Mouse (Mus musculus) erythroblast, embryonic 14.5 days (primary cell): Measurements from ENCODE around the gene Mettl8. TPM values are rescaled to one million over a fixed set of nuclear protein-coding genes. Genes with fewer than 3 reads are reported as not detected.

Experiments
- H3K27me3 ChIP-seq: 2 replicates; pipeline ENCODE4 v1.6.1; 2012; ENCODE audit warnings: inconsistent platforms; ENCODE audit not compliant: control insufficient read depth
- H3K36me3 ChIP-seq: 2 replicates; pipeline ENCODE4 v1.6.1; 2012; ENCODE audit warnings: mild to moderate bottlenecking, inconsistent platforms; ENCODE audit not compliant: control insufficient read depth
- H3K4me1 ChIP-seq: 2 replicates; pipeline ENCODE4 v1.6.1; 2012; ENCODE audit warnings: inconsistent platforms; ENCODE audit not compliant: control insufficient read depth
- H3K4me3 ChIP-seq: replicated peaks from 2 replicates; pipeline ENCODE3; 2012; ENCODE audit warnings: moderate library complexity, mild to moderate bottlenecking, inconsistent platforms
- H3K9me3 ChIP-seq: 2 replicates; pipeline ENCODE4 v1.6.1; 2012; ENCODE audit warnings: low read length, inconsistent platforms, mixed read lengths; ENCODE audit not compliant: control insufficient read depth
- GATA1 ChIP-seq: IDR thresholded peaks from 2 replicates; pipeline ENCODE4 v1.6.1; 2012; ENCODE audit warnings: low read length, inconsistent platforms, mixed read lengths
- TAL1 ChIP-seq: IDR thresholded peaks from 3 replicates; pipeline ENCODE4 v1.6.1; 2012; ENCODE audit warnings: low read length, inconsistent platforms, mixed read lengths
- polyA plus RNA-seq: library from polyadenylated mRNA; stranded (reverse); fragments of >175 nt; gene quantifications from 2 replicates; pipeline ENCODE4 v1.2.3, GENCODE M21; 2012

The Mettl8 gene
- polyA plus RNA-seq, 1 experiment: 0.18 TPM

GRCm38 (mm10) chr2:70996438-70996837, 58.9 kb downstream of the Mettl8 start:
- no peaks in the 10 kb centered on the region for H3K9me3 ChIP-seq
- no peak for TF ChIP-seq TAL1
- no peaks in the 10 kb centered on the region for H3K27me3 ChIP-seq
- H3K4me1 ChIP-seq: peaks cover 50% of the 10 kb centered on the region
- H3K36me3 ChIP-seq: peaks cover 5% of the 10 kb centered on the region
- H3K4me3 ChIP-seq: peak overlapping the region; percentile 28

- no peaks in the 10 kb centered on the region for H3K27me3 ChIP-seq
Measured at GRCm38 (mm10) chr2:70995900-70996299, 59.5 kb downstream of the Mettl8 start.

GRCm38 (mm10) chr2:70993740-70994139, 61.6 kb downstream of the Mettl8 start:
- Histone ChIP-seq H3K9me3 (no peaks in the 10 kb centered on the region), H3K27me3 (no peaks in the 10 kb centered on the region), H3K4me1 (peaks cover 51% of the 10 kb centered on the region), H3K36me3 (peaks cover 8% of the 10 kb centered on the region), H3K4me3 (no peak overlapping the region)
- no peak for TF ChIP-seq GATA1
- no peak for TF ChIP-seq TAL1

More at GRCm38 (mm10) chr2:70995900-70996299, 59.5 kb downstream of the Mettl8 start:
- TF ChIP-seq GATA1 (no peak), TAL1 (no peak)
- H3K9me3 ChIP-seq: no peaks in the 10 kb centered on the region
- H3K4me3 ChIP-seq: no peak overlapping the region
- H3K36me3 ChIP-seq: peaks cover 8% of the 10 kb centered on the region
- peaks cover 50% of the 10 kb centered on the region for H3K4me1 ChIP-seq

- H3K27me3 ChIP-seq: no peaks in the 10 kb centered on the region
Measured at GRCm38 (mm10) chr2:70992715-70993114, 62.7 kb downstream of the Mettl8 start.

GRCm38 (mm10) chr2:70990196-70990595, 65.2 kb downstream of the Mettl8 start:
- H3K4me1 ChIP-seq: peaks cover 42% of the 10 kb centered on the region
- TF ChIP-seq TAL1 (no peak), GATA1 (no peak)

More at GRCm38 (mm10) chr2:70992715-70993114, 62.7 kb downstream of the Mettl8 start:
- Histone ChIP-seq H3K9me3 (no peaks in the 10 kb centered on the region), H3K4me3 (no peak overlapping the region), H3K4me1 (peaks cover 45% of the 10 kb centered on the region), H3K36me3 (peaks cover 8% of the 10 kb centered on the region)
- no peak for TF ChIP-seq GATA1
- no peak for TF ChIP-seq TAL1

GRCm38 (mm10) chr2:70989201-70990191, 65.9 kb downstream of the Mettl8 start:
- Histone ChIP-seq H3K27me3 (no peaks in the 10 kb centered on the region), H3K36me3 (peaks cover 8% of the 10 kb centered on the region), H3K4me1 (peaks cover 38% of the 10 kb centered on the region), H3K4me3 (no peak overlapping the region), H3K9me3 (no peaks in the 10 kb centered on the region)
- TF ChIP-seq GATA1: no peak
- TF ChIP-seq TAL1: no peak

More at GRCm38 (mm10) chr2:70990196-70990595, 65.2 kb downstream of the Mettl8 start:
- Histone ChIP-seq H3K4me3 (no peak overlapping the region), H3K9me3 (no peaks in the 10 kb centered on the region), H3K27me3 (no peaks in the 10 kb centered on the region), H3K36me3 (peaks cover 8% of the 10 kb centered on the region)

- Histone ChIP-seq H3K4me1 (no peaks in the 10 kb centered on the region), H3K27me3 (no peaks in the 10 kb centered on the region), H3K36me3 (peaks cover 14% of the 10 kb centered on the region), H3K9me3 (peaks cover 3% of the 10 kb centered on the region; the same call in 1 of the 2 replicates), H3K4me3 (no peak overlapping the region)
- TF ChIP-seq TAL1 (no peak), GATA1 (no peak)
Measured at GRCm38 (mm10) chr2:70978271-70978670, 77.1 kb downstream of the Mettl8 start.

GRCm38 (mm10) chr2:70974769-70975168, 80.6 kb downstream of the Mettl8 start:
- Histone ChIP-seq H3K36me3 (peaks cover 16% of the 10 kb centered on the region), H3K27me3 (no peaks in the 10 kb centered on the region), H3K4me3 (no peak overlapping the region), H3K9me3 (no peaks in the 10 kb centered on the region), H3K4me1 (no peaks in the 10 kb centered on the region)
- TF ChIP-seq GATA1 (no peak), TAL1 (no peak)

GRCm38 (mm10) chr2:70972795-70973518, 82.4 kb downstream of the Mettl8 start:
- Histone ChIP-seq H3K36me3 (peaks cover 14% of the 10 kb centered on the region), H3K4me1 (no peaks in the 10 kb centered on the region)
- TF ChIP-seq TAL1: no peak
- no peak for TF ChIP-seq GATA1

More at GRCm38 (mm10) chr2:70972795-70973518, 82.4 kb downstream of the Mettl8 start:
- Histone ChIP-seq H3K9me3 (no peaks in the 10 kb centered on the region), H3K27me3 (no peaks in the 10 kb centered on the region), H3K4me3 (no peak overlapping the region)
